Mouse (Mus musculus) adipocyte (in vitro differentiated cells): Measurements from ENCODE around the gene Prcd.

Experiments
- DNase-seq: peaks from one replicate; pipeline ENCODE4 v3.0.0-alpha.2; 2016; ENCODE audit warnings: low spot score

The Prcd gene

GRCm38 (mm10) chr11:116693899-116694249 is 40.5 kb downstream of the Prcd start:
- no peak for DNase-seq

GRCm38 (mm10) chr11:116694250-116695193 is 41.2 kb downstream of the Prcd start:
- DNase-seq: no peak

- DNase-seq: no peak
Measured at GRCm38 (mm10) chr11:116695194-116695880, 42.0 kb downstream of the Prcd start.

- DNase-seq: no peak
Measured at GRCm38 (mm10) chr11:116696426-116696825, 43.1 kb downstream of the Prcd start.

GRCm38 (mm10) chr11:116697521-116697920 is 44.2 kb downstream of the Prcd start:
- no peak for DNase-seq

- no peak for DNase-seq
Measured at GRCm38 (mm10) chr11:116701377-116701841, 48.1 kb downstream of the Prcd start.

GRCm38 (mm10) chr11:116704336-116705035 is 51.2 kb downstream of the Prcd start:
- no peak for DNase-seq

GRCm38 (mm10) chr11:116705204-116705608 is 51.9 kb downstream of the Prcd start:
- no peak for DNase-seq

- no peak for DNase-seq
Measured at GRCm38 (mm10) chr11:116706363-116706762, 53.0 kb downstream of the Prcd start.

GRCm38 (mm10) chr11:116710171-116710570 is 56.8 kb downstream of the Prcd start:
- no peak for DNase-seq

GRCm38 (mm10) chr11:116710793-116711192 is 57.5 kb downstream of the Prcd start:
- DNase-seq: no peak

- DNase-seq: no peak
Measured at GRCm38 (mm10) chr11:116714052-116714451, 60.7 kb downstream of the Prcd start.
